Mouse (Mus musculus) telencephalon, adult 2 months (tissue): ENCODE measurements around the gene L3mbtl4.

Experiments
- DNase-seq: peaks from one replicate; pipeline ENCODE4 v3.0.0-alpha.2; 2011; ENCODE audit warnings: low read depth, low spot score

L3mbtl4 gene

GRCm38 (mm10) chr17:68273527-68273926 lies at the start of gene L3mbtl4:
L3mbtl4 (plus strand) TSS chr17:68273797.
- DNase-seq: no peak

GRCm38 (mm10) chr17:68230484-68230883 lies 43.1 kb upstream of the L3mbtl4 start:
- DNase-seq: peak; percentile 42

DNA sequence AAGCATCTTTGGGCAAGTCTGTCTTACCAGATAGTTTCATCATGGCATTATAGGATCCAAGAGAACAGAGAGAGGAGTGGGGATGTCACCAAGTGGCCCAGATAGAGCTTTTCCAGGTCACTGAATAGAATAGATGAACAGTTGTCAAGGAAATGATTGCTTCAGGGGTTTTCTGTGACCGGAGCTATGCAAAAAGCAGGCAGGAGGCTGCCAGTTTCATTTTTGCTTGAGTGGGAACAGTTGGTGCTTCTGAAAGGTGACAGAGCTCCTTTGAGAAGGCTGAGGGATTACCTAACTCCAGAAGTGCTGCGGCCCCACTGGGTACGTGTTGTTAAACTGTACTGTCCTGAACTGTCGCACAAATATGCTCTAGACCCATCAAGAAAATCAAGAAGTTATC lies 38.2 kb upstream of the L3mbtl4 start:
- DNase-seq: no peak

- DNase-seq: no peak
These were observed 36.6 kb upstream of the L3mbtl4 start for GRCm38 (mm10) chr17:68236992-68237391.

GRCm38 (mm10) chr17:68240171-68240570 lies 33.4 kb upstream of the L3mbtl4 start:
- no peak for DNase-seq

GRCm38 (mm10) chr17:68264835-68265557 lies 8.6 kb upstream of the L3mbtl4 start:
- peak; percentile 57 for DNase-seq

GRCm38 (mm10) chr17:68273954-68274353 lies 357 bp downstream of the L3mbtl4 start:
- DNase-seq: no peak

DNA sequence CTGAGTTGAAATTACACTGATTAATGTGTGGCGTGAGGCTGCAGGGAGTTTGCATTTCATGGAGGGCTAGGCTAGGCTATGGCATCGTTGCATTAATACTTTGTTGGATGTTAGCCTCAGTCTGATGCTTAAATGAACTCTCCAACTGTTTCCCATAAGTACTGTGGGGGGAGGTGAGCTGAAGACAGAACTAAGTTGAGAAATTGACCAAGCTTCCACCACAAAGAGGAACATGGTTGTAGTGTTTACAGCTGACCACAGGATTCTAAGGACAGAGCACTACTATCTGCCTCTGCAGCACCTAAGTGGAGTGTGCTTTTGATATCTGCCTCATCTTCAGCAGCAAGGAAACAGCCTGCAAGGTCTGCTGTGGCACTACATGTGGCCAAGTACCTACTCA lies 1.5 kb downstream of the L3mbtl4 start:
- DNase-seq: no peak

DNA sequence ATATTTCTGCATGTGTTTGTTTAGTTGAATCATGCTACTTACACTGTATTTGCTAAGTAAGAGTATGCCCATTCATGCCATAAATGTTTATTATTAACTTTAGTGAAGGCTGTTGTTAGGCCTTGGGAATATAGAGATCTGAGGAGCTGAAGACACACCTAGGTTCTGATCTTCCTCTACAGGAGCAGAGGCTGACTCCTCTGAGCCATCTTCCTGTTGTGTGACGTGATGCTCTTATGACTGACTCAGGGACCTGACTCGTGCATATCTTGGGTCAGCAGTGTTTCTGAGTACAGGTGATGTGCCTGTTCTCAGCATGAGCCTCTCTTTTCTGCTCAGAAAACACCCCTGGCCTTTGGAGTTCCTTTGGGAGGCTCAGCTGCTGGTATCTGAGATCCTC lies 7.3 kb downstream of the L3mbtl4 start:
- DNase-seq: no peak

DNA sequence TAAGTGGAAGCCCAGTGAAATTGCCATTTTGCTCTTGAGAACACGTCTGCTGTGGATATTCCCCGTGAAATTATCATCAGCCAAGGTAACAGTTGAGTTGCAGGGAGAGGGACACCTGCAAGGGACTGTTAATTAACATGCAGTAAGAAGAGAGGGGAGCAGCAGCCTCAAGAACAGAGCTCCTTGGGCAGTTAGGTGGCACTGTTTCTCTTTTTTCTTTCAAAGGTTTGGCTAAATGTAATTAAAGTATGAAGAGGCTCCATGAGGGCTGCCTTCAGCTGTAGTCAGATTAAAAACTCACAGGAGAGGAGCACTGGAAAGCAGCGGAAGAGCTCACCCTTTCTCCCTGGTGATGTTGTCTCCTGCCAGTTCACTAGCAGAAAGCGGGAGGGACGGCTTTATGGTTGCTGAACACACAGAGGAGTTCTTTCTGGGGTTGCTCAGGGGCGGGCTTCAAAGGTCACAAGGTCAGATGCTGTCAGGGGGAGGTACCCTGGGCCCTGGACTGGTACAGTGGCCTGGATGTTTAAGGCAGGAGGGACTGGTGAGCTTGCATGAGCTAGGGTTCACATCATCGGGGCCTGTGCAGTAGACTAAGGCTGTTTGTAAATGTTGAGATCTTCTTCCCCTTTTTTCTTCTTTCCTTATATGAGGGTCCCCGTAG lies 11.7 kb downstream of the L3mbtl4 start:
- peak; percentile 33 for DNase-seq

GRCm38 (mm10) chr17:68288094-68288493 lies 14.5 kb downstream of the L3mbtl4 start:
- no peak for DNase-seq

DNA sequence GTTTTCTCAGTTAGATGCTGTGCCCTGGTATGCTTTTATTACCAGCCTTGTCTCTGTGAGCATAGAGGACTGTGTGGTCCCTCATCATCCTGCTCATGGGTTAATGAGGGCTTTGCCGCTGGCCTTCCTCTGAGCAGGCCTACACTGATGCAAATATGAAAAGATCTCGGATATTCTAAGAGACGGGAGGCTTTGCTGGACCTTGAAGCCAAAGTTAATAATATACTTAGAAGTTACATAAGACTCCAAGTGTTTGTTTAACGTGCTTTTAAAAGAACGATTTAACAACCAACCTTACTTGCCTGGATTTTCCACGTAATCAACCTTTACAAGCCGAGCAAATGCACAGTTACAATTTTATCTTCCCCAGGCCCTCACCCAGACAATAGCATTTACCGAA lies 15.1 kb downstream of the L3mbtl4 start:
- no peak for DNase-seq

DNA sequence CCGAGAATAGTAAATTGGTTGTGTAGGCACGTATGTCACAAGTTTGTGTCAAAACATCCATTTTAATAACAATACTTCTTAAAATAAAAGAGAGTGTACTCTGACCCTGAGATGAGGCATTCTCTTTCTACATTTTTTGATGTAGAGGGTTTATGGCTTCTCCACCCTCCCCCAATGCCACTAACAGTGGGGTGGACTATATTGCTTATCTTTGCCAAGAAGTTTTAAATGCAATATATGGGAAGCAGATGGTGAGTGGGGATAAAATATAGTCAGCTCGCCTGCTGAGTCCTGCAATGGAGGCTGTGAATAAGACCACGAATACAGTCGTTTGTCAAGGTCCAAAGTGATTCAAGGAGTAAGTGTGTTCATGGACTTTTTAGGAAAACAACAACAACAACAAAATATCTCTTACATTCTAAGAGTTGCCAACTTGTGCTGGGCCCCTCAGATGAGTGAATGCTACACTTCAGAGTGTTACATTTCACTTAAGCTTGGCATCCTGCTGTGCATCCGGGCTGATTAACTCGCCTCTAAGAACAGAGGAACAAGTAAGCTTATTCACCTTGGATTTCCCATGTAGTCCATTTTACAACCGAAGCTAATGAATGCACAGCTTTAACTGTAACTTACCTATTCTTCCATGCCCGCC lies 18.2 kb downstream of the L3mbtl4 start:
- DNase-seq: peak; percentile 17

DNA sequence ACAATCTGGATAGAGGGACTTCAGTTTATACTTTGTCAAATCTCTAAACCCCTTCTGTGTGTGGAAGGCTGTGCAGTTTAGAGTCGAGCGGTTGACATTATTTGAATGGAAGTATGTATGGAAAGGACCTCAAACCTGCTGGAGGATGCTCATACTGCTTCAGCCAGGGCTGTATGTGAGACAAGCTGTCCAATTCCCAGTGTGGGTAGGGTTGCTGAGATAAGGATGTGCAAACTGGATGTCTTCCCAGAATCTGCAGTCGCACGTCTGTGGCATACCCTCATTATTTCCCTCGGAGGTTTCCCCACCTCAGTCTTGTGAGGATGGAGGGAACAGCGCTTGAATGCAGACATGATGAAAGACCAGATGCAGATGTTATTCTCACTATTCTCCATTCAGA lies 34.8 kb downstream of the L3mbtl4 start:
- DNase-seq: no peak

DNA sequence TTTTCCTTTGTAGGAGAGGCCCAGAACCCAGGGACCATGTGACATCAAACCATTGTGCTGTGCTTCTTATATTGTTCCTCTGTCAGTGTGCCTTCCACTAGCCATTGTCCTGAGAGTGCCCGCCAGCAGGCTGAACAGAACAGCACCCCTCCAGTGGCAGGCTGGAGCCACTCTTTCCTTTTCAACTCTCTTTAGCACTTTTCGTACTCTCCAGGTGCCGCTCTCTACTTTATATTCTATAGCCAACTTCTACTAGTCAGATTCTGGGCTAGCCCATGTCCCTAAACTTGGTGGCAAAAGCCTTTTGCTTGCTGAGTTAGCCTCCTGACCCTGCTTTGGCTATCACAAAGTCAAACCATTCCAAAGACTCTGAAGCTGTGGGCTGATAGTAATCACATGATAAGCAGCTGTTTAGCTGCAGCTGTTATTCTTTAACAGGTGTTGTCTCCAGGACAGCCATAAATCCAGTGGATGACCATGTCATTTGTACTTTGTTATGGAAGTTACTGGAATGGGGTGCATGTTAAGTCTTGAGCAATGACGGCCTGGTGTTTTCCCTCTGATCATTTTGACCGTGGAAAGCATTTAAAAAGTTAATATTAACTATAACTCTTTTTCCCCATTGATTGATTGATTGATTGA lies 38.8 kb downstream of the L3mbtl4 start:
- DNase-seq: no peak

DNA sequence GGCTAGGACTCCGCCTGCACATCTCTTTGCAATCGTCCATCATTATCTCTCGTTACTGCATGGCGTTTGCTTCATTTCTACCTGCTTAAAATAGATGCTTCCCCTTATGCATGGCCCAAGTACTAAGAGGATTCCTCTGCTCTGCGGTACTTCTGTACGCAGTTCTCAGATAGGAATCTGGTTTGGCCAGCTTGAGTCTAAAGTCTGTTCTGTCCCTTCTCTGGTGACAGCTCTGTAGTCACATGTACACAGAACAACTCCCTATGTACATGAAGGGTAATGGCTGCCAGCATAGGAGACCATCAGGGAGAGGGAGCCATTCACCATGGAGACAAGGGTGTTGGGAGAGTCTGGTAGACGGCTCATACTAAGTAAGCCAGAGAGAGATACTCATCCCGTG lies 47.3 kb downstream of the L3mbtl4 start:
- no peak for DNase-seq

DNA sequence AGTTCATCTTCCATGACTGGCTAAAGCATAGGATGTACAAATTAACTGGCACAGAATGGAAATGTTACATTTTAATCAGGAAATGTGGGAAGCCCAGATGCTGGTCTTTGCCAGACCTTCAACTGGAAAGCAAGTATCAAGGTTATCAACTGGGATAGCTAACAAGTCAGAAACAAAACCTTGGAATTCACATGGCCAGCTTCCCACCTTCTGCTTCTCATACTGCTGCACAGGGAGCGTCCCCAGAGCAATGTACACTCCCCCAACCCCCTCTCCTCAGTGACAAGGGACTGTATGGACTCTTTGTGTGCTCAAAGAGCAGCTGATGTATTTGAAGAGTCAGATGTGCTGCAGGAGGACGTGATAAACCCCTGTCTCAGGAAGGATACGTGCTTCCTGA lies 49.0 kb downstream of the L3mbtl4 start:
- DNase-seq: no peak

DNA sequence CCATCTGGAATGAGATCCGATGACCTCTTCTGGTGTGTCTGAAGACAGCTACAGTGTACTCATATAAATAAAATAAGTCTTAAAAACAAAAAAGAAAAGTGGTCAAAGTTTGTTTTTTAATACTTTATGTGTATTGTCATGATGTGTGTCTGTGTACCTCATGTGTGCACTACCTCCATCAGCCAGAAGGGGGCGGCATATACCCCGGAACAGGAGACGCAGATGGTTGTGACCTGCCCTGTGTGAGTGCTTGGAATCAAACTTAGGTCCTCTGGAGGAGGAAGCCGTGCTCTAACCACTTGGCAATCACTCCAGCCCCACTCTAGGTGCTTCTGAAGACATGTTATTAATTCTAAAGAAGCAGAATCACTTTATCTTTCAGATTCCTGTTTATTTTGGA lies 58.6 kb downstream of the L3mbtl4 start:
- DNase-seq: no peak

GRCm38 (mm10) chr17:68333382-68333781 lies 59.8 kb downstream of the L3mbtl4 start:
- DNase-seq: no peak

- DNase-seq: no peak
These were observed 65.4 kb downstream of the L3mbtl4 start for GRCm38 (mm10) chr17:68338917-68339553.

DNA sequence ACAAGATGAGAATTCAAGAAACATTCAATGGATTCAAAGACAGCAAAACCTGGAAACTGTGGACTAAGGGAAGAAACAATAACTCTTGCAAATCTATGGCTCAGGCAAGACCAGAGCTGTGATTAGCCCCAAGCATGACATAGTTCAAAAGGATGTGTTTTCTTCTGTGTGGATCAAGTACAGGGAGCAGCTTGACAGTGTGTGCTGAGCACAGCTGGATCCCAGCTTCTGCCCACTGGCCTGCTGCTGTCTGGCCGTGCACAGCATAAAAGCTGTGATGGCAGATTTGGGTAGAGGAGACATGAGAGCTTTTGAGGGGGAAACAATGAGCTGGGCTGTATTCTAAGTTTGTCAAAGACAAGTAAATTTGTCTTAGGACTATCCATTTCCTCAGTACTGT lies 84.1 kb downstream of the L3mbtl4 start:
- DNase-seq: no peak

GRCm38 (mm10) chr17:68371101-68371500 lies 97.5 kb downstream of the L3mbtl4 start:
- no peak for DNase-seq
